Mouse (Mus musculus): ENCODE measurements around the gene Podxl2. TPM values are rescaled to one million over a fixed set of nuclear protein-coding genes. Genes with fewer than 3 reads are reported as not detected.

Gene Podxl2
- polyA plus RNA-seq, 1 experiment from 2014 or later = 32.0 TPM

DNA sequence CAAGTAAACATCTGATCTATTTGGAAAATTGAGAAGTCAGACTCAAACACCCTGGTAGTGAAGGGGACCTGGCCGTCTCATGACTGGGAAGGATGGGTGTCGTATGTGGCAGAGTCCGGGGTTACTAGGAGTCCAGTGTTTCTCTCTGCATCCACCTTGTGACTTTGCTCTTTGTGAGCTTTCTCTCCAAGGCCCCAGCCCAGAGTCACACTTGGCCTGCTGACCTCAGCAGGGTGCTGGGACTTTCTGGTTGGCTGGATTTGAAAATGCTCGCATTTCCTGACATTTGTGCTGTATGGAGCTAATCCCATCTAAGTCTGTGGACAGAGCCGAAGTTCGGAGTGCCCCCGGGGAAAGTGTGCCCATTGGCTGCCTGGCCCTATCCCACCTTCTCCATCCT, 30.2 kb upstream of the Podxl2 start:
- H3K9ac ChIP-seq (ENCODE audit: low read depth, low read length) = no peak overlapping the region
- peaks cover 4% of the 10 kb centered on the region; the same call in 1 of the 2 replicates for H3K36me3 ChIP-seq (ENCODE audit: control insufficient read depth, insufficient read depth, low read length)
- no peak overlapping the region for H3K4me3 ChIP-seq (ENCODE audit: low read length)
- no peak for ATAC-seq
- H3K4me1 ChIP-seq (ENCODE audit: control insufficient read depth, insufficient read depth, low read length) = peaks cover 37% of the 10 kb centered on the region
- H3K4me2 ChIP-seq (ENCODE audit: low read depth, low read length) = no peak overlapping the region
- no peaks in the 10 kb centered on the region for H3K27me3 ChIP-seq (replicated peaks; ENCODE audit: control insufficient read depth, insufficient read depth, low read length)
- H3K27ac ChIP-seq (ENCODE audit: low read length) = no peak overlapping the region
- H3K9me3 ChIP-seq (ENCODE audit: control insufficient read depth, low read length) = no peaks in the 10 kb centered on the region
- 85% methylated on average over 7 of the region's 7 CpGs for WGBS

- WGBS = 85% methylated on average over 4 of the region's 4 CpGs
- no peak overlapping the region for H3K9ac ChIP-seq (ENCODE audit: low read depth, low read length)
Observed at GRCm38 (mm10) chr6:88904456-88904974, 29.7 kb upstream of the Podxl2 start.

DNA sequence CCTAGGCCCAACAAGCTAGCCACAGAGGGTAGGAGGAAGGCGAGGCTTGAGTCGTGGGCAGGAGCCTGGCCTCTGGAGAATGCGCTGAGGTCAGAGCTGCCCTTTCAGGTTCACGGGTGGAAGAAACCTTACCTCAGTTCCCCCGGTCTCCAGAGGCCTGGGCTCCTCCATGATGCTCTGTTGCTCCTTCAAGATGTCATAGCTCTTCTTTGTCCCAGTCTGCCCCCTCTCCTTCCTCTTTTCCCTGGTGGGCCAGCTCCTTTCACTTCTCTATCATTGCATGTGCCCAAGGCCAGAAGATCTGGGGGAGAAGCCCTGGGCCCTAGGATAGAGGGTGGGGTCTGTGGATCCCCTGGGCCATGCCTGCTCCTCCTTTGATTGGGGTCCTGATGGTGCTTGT, 28.9 kb upstream of the Podxl2 start:
- ATAC-seq = no peak
- Histone ChIP-seq H3K36me3 (ENCODE audit: control insufficient read depth, insufficient read depth, low read length) (no peaks in the 10 kb centered on the region), H3K4me2 (ENCODE audit: low read depth, low read length) (peak overlapping the region; percentile 71), H3K4me1 (ENCODE audit: control insufficient read depth, insufficient read depth, low read length) (peaks cover 37% of the 10 kb centered on the region), H3K27me3 (replicated peaks; ENCODE audit: control insufficient read depth, insufficient read depth, low read length) (no peaks in the 10 kb centered on the region), H3K27ac (ENCODE audit: low read length) (no peak overlapping the region), H3K9ac (ENCODE audit: low read depth, low read length) (peak overlapping the region; percentile 93), H3K4me3 (ENCODE audit: low read length) (peak overlapping the region; percentile 83), H3K9me3 (ENCODE audit: control insufficient read depth, low read length) (no peaks in the 10 kb centered on the region)
- 52% methylated on average over 5 of the region's 5 CpGs for WGBS

More at GRCm38 (mm10) chr6:88904456-88904974, 29.7 kb upstream of the Podxl2 start:
- Histone ChIP-seq H3K4me2 (ENCODE audit: low read depth, low read length) (no peak overlapping the region), H3K9me3 (ENCODE audit: control insufficient read depth, low read length) (no peaks in the 10 kb centered on the region), H3K27me3 (replicated peaks; ENCODE audit: control insufficient read depth, insufficient read depth, low read length) (no peaks in the 10 kb centered on the region), H3K36me3 (ENCODE audit: control insufficient read depth, insufficient read depth, low read length) (peaks cover 3% of the 10 kb centered on the region; the same call in 1 of the 2 replicates), H3K4me1 (ENCODE audit: control insufficient read depth, insufficient read depth, low read length) (peaks cover 37% of the 10 kb centered on the region), H3K4me3 (ENCODE audit: low read length) (no peak overlapping the region), H3K27ac (ENCODE audit: low read length) (no peak overlapping the region)
- ATAC-seq = no peak

DNA sequence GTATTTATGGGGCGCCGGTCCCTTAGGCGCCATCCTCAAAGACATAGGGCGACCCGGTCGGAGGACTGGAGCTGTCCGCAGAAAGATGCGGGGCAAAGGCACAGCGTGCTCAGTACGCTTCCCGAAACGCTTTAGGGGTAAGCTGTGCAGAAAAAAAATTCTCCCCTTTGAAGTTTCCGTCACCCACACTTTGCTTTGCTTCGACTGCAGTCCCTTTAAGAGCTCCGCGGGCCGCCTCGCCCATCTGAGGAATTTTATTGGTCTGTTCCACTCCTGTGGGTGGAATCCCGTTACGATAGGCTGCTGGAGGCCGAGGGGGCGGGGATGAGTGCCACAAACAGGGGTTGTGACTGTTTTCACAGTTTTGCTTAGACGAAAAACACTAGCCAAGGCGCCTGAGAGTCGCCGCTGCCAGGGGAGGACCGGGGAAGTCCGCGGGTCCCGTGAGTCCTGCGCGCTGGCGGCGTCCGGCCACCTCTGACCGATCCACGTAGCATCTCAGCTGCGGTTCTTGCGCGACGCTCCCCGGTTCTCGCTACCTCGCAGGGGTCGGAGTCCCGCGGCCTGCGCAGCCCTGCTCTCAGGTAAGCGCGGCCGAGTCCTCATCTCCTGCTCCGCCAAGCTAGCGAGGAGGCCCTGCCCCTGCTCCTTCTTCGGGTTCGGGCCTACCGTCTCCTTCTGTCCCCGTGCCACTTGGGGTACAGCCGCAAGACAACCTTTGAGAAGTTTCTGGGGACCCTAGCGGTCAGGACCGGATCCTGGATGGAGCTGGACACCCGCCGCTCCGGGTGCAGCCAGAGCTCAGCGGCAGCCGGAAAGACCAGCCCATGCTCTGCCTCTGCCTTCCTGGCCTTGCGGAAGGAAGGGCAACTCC, 27.3 kb upstream of the Podxl2 start, which contains the start of gene Tpra1:
TSS of gene Tpra1 (plus strand) at position 305 of the 874 bp plus-strand sequence.
- peak within 1 kb of the TSS; percentile 93 for H3K9ac ChIP-seq (ENCODE audit: low read depth, low read length)
- H3K4me1 ChIP-seq (ENCODE audit: control insufficient read depth, insufficient read depth, low read length) = peaks cover 42% of the 10 kb centered on the region
- peak within 1 kb of the TSS; percentile 96 for H3K27ac ChIP-seq (ENCODE audit: low read length)
- peak within 1 kb of the TSS; percentile 93 for H3K4me2 ChIP-seq (ENCODE audit: low read depth, low read length)
- H3K4me3 ChIP-seq (ENCODE audit: low read length) = peak within 1 kb of the TSS; percentile 83
- no peaks in the 10 kb centered on the region for H3K36me3 ChIP-seq (ENCODE audit: control insufficient read depth, insufficient read depth, low read length)
- H3K9me3 ChIP-seq (ENCODE audit: control insufficient read depth, low read length) = no peaks in the 10 kb centered on the region
- no peaks in the 10 kb centered on the region for H3K27me3 ChIP-seq (replicated peaks; ENCODE audit: control insufficient read depth, insufficient read depth, low read length)
- ATAC-seq = peak; percentile 91
- under 1% methylated on average over 62 of the region's 66 CpGs for WGBS

- H3K4me2 ChIP-seq (ENCODE audit: low read depth, low read length) = peak overlapping the region; percentile 93
- peaks cover 47% of the 10 kb centered on the region for H3K4me1 ChIP-seq (ENCODE audit: control insufficient read depth, insufficient read depth, low read length)
- peak overlapping the region; percentile 83 for H3K4me3 ChIP-seq (ENCODE audit: low read length)
- H3K27me3 ChIP-seq (replicated peaks; ENCODE audit: control insufficient read depth, insufficient read depth, low read length) = no peaks in the 10 kb centered on the region
- 3% methylated on average over 5 of the region's 5 CpGs for WGBS
- peak overlapping the region; percentile 96 for H3K27ac ChIP-seq (ENCODE audit: low read length)
- H3K9ac ChIP-seq (ENCODE audit: low read depth, low read length) = peak overlapping the region; percentile 78
- no peaks in the 10 kb centered on the region for H3K9me3 ChIP-seq (ENCODE audit: control insufficient read depth, low read length)
- no peaks in the 10 kb centered on the region for H3K36me3 ChIP-seq (ENCODE audit: control insufficient read depth, insufficient read depth, low read length)
- ATAC-seq = peak; percentile 24
Observed at GRCm38 (mm10) chr6:88901471-88901870, 26.6 kb upstream of the Podxl2 start.

DNA sequence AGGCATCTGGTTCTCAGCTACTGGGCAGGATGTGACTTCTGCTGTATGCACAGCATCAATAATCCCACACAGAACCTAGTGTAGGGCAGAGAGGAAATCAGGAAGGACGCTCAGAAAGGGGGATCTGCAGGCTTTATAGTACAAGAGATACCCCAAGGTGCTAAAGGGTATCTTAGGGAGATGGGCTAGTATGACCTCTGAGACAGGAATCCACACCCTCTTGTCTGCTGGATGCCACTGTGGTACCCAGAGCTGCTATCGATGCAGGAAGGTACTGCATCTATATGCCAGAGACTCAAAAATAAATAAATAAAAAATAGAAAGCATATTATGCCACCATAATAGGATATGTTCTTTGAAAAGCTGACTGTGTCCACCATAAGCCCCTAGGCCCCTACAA, 24.8 kb upstream of the Podxl2 start:
- 89% methylated on average over 2 of the region's 2 CpGs for WGBS
- Histone ChIP-seq H3K9ac (ENCODE audit: low read depth, low read length) (no peak overlapping the region), H3K27me3 (replicated peaks; ENCODE audit: control insufficient read depth, insufficient read depth, low read length) (no peaks in the 10 kb centered on the region), H3K9me3 (ENCODE audit: control insufficient read depth, low read length) (no peaks in the 10 kb centered on the region), H3K36me3 (ENCODE audit: control insufficient read depth, insufficient read depth, low read length) (no peaks in the 10 kb centered on the region), H3K27ac (ENCODE audit: low read length) (no peak overlapping the region), H3K4me1 (ENCODE audit: control insufficient read depth, insufficient read depth, low read length) (peaks cover 38% of the 10 kb centered on the region), H3K4me3 (ENCODE audit: low read length) (no peak overlapping the region), H3K4me2 (ENCODE audit: low read depth, low read length) (no peak overlapping the region)
- no peak for ATAC-seq

GRCm38 (mm10) chr6:88899086-88899485, 24.2 kb upstream of the Podxl2 start:
- no peak for ATAC-seq
- no peaks in the 10 kb centered on the region for H3K27me3 ChIP-seq (replicated peaks; ENCODE audit: control insufficient read depth, insufficient read depth, low read length)
- H3K9ac ChIP-seq (ENCODE audit: low read depth, low read length) = peak overlapping the region; percentile 76
- no peak overlapping the region for H3K27ac ChIP-seq (ENCODE audit: low read length)
- peak overlapping the region; percentile 59 for H3K4me2 ChIP-seq (ENCODE audit: low read depth, low read length)
- peak overlapping the region; percentile 68; the same call in 1 of the 2 replicates for H3K4me3 ChIP-seq (ENCODE audit: low read length)
- no peaks in the 10 kb centered on the region for H3K36me3 ChIP-seq (ENCODE audit: control insufficient read depth, insufficient read depth, low read length)
- no peaks in the 10 kb centered on the region for H3K9me3 ChIP-seq (ENCODE audit: control insufficient read depth, low read length)
- WGBS = 57% methylated on average over 4 of the region's 4 CpGs
- peaks cover 36% of the 10 kb centered on the region for H3K4me1 ChIP-seq (ENCODE audit: control insufficient read depth, insufficient read depth, low read length)

DNA sequence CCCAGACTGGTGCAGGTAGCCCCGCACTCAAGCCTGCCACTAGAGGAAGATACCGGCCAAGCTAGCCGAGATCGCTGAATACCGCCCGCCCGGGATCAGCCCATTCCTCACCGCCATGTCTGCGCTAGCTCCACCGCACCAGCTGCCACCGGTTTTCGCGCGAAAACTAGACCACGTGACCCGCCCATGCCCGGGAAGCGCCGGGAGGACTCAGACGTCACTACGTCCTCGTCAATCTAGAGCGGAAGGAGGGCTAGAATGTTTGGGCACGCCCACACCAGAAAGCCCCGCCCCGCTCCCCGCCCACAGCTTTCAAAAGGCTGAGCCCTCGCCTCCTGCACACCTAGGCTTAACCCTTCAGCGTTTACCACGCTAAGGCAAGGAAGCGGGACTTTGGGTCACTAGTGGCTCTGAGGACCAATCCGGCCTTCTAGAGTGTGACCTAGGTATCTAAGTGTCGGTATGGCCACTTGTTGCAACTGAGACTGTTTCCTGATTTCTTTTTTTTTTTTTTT, 23.7 kb upstream of the Podxl2 start, which contains the start of gene Mcm2:
TSS of gene Mcm2 (minus strand) at position 247 of the 515 bp plus-strand sequence.
- H3K9ac ChIP-seq (ENCODE audit: low read depth, low read length) = peak within 1 kb of the TSS; percentile 76
- peak within 1 kb of the TSS; percentile 59 for H3K4me2 ChIP-seq (ENCODE audit: low read depth, low read length)
- H3K4me3 ChIP-seq (ENCODE audit: low read length) = peak within 1 kb of the TSS; percentile 68
- ATAC-seq = peak; percentile 70
- H3K9me3 ChIP-seq (ENCODE audit: control insufficient read depth, low read length) = no peaks in the 10 kb centered on the region
- peak within 1 kb of the TSS; percentile 64 for H3K27ac ChIP-seq (ENCODE audit: low read length)
- H3K36me3 ChIP-seq (ENCODE audit: control insufficient read depth, insufficient read depth, low read length) = no peaks in the 10 kb centered on the region
- peaks cover 31% of the 10 kb centered on the region for H3K4me1 ChIP-seq (ENCODE audit: control insufficient read depth, insufficient read depth, low read length)
- no peaks in the 10 kb centered on the region for H3K27me3 ChIP-seq (replicated peaks; ENCODE audit: control insufficient read depth, insufficient read depth, low read length)
- under 1% methylated on average over 33 of the region's 33 CpGs for WGBS

- 63% methylated on average over 7 of the region's 7 CpGs for WGBS
Observed at GRCm38 (mm10) chr6:88897246-88897645, 22.4 kb upstream of the Podxl2 start.

More at GRCm38 (mm10) chr6:88897246-88897645, 22.4 kb upstream of the Podxl2 start:
- H3K9ac ChIP-seq (ENCODE audit: low read depth, low read length) = peak overlapping the region; percentile 76
- ATAC-seq = no peak
- peaks cover 22% of the 10 kb centered on the region for H3K4me1 ChIP-seq (ENCODE audit: control insufficient read depth, insufficient read depth, low read length)
- H3K27ac ChIP-seq (ENCODE audit: low read length) = no peak overlapping the region
- peak overlapping the region; percentile 68 for H3K4me3 ChIP-seq (ENCODE audit: low read length)
- no peaks in the 10 kb centered on the region for H3K9me3 ChIP-seq (ENCODE audit: control insufficient read depth, low read length)
- H3K27me3 ChIP-seq (replicated peaks; ENCODE audit: control insufficient read depth, insufficient read depth, low read length) = no peaks in the 10 kb centered on the region
- H3K36me3 ChIP-seq (ENCODE audit: control insufficient read depth, insufficient read depth, low read length) = peaks cover 12% of the 10 kb centered on the region
- H3K4me2 ChIP-seq (ENCODE audit: low read depth, low read length) = peak overlapping the region; percentile 59
